Mouse (Mus musculus) CH12.LX (cell line): ENCODE data around the gene Adprh. TPM values are rescaled to one million over a fixed set of nuclear protein-coding genes. Genes with fewer than 3 reads are reported as not detected.

Experiments used
- DNase-seq: peaks from one replicate; pipeline ENCODE4 v3.0.0-alpha.2; 2013; ENCODE audit errors: extremely low read depth
- H3K27ac ChIP-seq: 2 replicates; pipeline ENCODE4 v1.5.1; 2012; ENCODE audit warnings: low read depth, mild to moderate bottlenecking, control low read depth, moderate library complexity; ENCODE audit not compliant: insufficient read depth
- H3K27me3 ChIP-seq: replicated peaks from 2 replicates; pipeline ENCODE3; 2012; ENCODE audit warnings: inconsistent platforms
- H3K36me3 ChIP-seq, 2 experiments: replicated peaks in 1 of 2; 2 replicates each; pipeline versions ENCODE3 to v1.6.1; 2012; ENCODE audit warnings: inconsistent platforms in 1 of 2, low read length in 1 of 2, mild to moderate bottlenecking in 1 of 2, mixed read lengths in 1 of 2, moderate library complexity in 1 of 2; ENCODE audit not compliant: control insufficient read depth in 1 of 2, insufficient read depth in 1 of 2
- H3K4me1 ChIP-seq, 2 experiments: 2 replicates each; pipeline ENCODE4 v1.6.1; 2012; ENCODE audit warnings: inconsistent platforms in 1 of 2, moderate library complexity in 1 of 2; ENCODE audit not compliant: insufficient read depth in 2 of 2, control insufficient read depth in 1 of 2
- H3K4me2 ChIP-seq: 2 replicates; pipeline ENCODE4 v1.6.1; 2012; ENCODE audit warnings: low read depth, mild to moderate bottlenecking, control low read depth; ENCODE audit not compliant: poor library complexity, insufficient read depth, severe bottlenecking
- H3K4me3 ChIP-seq, 3 experiments: fragments of 150-350 bp in 1 of 3; sonication (generic) in 1 of 3; replicated peaks in 1 of 3; 2 replicates each; pipeline versions ENCODE3 to v1.5.1; 2011 to 2012; ENCODE audit warnings: low read depth in 2 of 3, low read length in 2 of 3, mild to moderate bottlenecking in 2 of 3, moderate library complexity in 2 of 3, control low read depth in 1 of 3, improper control_type of control experiment in 1 of 3, inconsistent platforms in 1 of 3, mixed read lengths in 1 of 3; ENCODE audit not compliant: poor library complexity in 1 of 3
- H3K79me2 ChIP-seq: replicated peaks from 2 replicates; pipeline ENCODE4 v1.6.1; 2012; ENCODE audit warnings: mild to moderate bottlenecking, moderate library complexity; ENCODE audit not compliant: control insufficient read depth, poor library complexity, insufficient read depth, severe bottlenecking; ENCODE audit errors: extremely low read depth
- H3K9ac ChIP-seq: 2 replicates; pipeline ENCODE4 v1.6.1; 2012; ENCODE audit warnings: low read depth, mild to moderate bottlenecking, control low read depth, moderate library complexity; ENCODE audit not compliant: insufficient read depth
- H3K9me3 ChIP-seq: replicated peaks from 2 replicates; pipeline ENCODE3; 2012; ENCODE audit warnings: low read length, inconsistent platforms, mixed read lengths
- BHLHE40 ChIP-seq: IDR thresholded peaks from 2 replicates; pipeline ENCODE4 v1.6.1; 2011; ENCODE audit warnings: mild to moderate bottlenecking, low read depth, low read length, improper control_type of control experiment
- CHD1 ChIP-seq: IDR thresholded peaks from 2 replicates; pipeline ENCODE4 v1.6.1; 2012; ENCODE audit warnings: low read depth, low read length, improper control_type of control experiment, inconsistent platforms
- CHD2 ChIP-seq: IDR thresholded peaks from 2 replicates; pipeline ENCODE4 v1.6.1; 2011; ENCODE audit warnings: low read length, improper control_type of control experiment
- CTCF ChIP-seq, 2 experiments: IDR thresholded peaks in 1 of 2; conservative IDR thresholded peaks in 1 of 2; 2 replicates each; pipeline ENCODE4 v1.5.1; 2011 to 2012; ENCODE audit warnings: low read depth in 2 of 2, low read length in 2 of 2, improper control_type of control experiment in 1 of 2, inconsistent platforms in 1 of 2, mild to moderate bottlenecking in 1 of 2, moderate library complexity in 1 of 2
- E2F4 ChIP-seq: IDR thresholded peaks from 2 replicates; pipeline ENCODE4 v1.6.1; 2011; ENCODE audit warnings: low read depth, low read length, improper control_type of control experiment; ENCODE audit not compliant: insufficient replicate concordance
- ELF1 ChIP-seq: IDR thresholded peaks from 2 replicates; pipeline ENCODE4 v1.6.1; 2014; ENCODE audit warnings: low read depth, mild to moderate bottlenecking, inconsistent platforms, low read length, improper control_type of control experiment
- EP300 ChIP-seq: IDR thresholded peaks from 2 replicates; pipeline ENCODE4 v1.6.1; 2011; ENCODE audit warnings: low read length, improper control_type of control experiment
- ETS1 ChIP-seq: conservative IDR thresholded peaks from 2 replicates; pipeline ENCODE4 v1.6.1; 2012; ENCODE audit warnings: low read depth, mild to moderate bottlenecking, inconsistent platforms, low read length, improper control_type of control experiment, moderate library complexity
- GABPA ChIP-seq: IDR thresholded peaks from 2 replicates; pipeline ENCODE4 v1.6.1; 2012; ENCODE audit warnings: low read depth, low read length, improper control_type of control experiment, inconsistent platforms; ENCODE audit not compliant: insufficient replicate concordance
- IRF4 ChIP-seq: IDR thresholded peaks from 2 replicates; pipeline ENCODE4 v1.6.1; 2014; ENCODE audit warnings: low read depth, mild to moderate bottlenecking, inconsistent platforms, low read length, improper control_type of control experiment
- JUN ChIP-seq: IDR thresholded peaks from 2 replicates; pipeline ENCODE4 v1.6.1; 2011; ENCODE audit warnings: low read depth, mild to moderate bottlenecking, low read length, improper control_type of control experiment, moderate library complexity; ENCODE audit not compliant: insufficient read depth
- JUND ChIP-seq: conservative IDR thresholded peaks from 2 replicates; pipeline ENCODE4 v1.6.1; 2011; ENCODE audit warnings: low read depth, low read length, improper control_type of control experiment
- KAT2A ChIP-seq: IDR thresholded peaks from 2 replicates; pipeline ENCODE4 v1.6.1; 2012; ENCODE audit warnings: low read length, improper control_type of control experiment, inconsistent platforms; ENCODE audit not compliant: insufficient replicate concordance
- MEF2A ChIP-seq: IDR thresholded peaks from 2 replicates; pipeline ENCODE4 v1.6.1; 2014; ENCODE audit warnings: low read depth, mild to moderate bottlenecking, inconsistent platforms, low read length, improper control_type of control experiment, borderline replicate concordance
- MXI1 ChIP-seq: IDR thresholded peaks from 2 replicates; pipeline ENCODE4 v1.6.1; 2011; ENCODE audit warnings: mild to moderate bottlenecking, low read depth, low read length, improper control_type of control experiment
- MYC ChIP-seq: IDR thresholded peaks from 2 replicates; pipeline ENCODE4 v1.6.1; 2011; ENCODE audit warnings: low read depth, mild to moderate bottlenecking, improper control_type of control experiment, low read length
- NELFE ChIP-seq: IDR thresholded peaks from 2 replicates; pipeline ENCODE4 v1.6.1; 2011; ENCODE audit warnings: low read depth, low read length, improper control_type of control experiment
- NRF1 ChIP-seq: IDR thresholded peaks from 2 replicates; pipeline ENCODE4 v1.6.1; 2014; ENCODE audit warnings: low read depth, mild to moderate bottlenecking, inconsistent platforms, low read length, improper control_type of control experiment, moderate library complexity
- PAX5 ChIP-seq: IDR thresholded peaks from 2 replicates; pipeline ENCODE4 v1.6.1; 2012; ENCODE audit warnings: low read length, inconsistent platforms, mixed read lengths
- POLR2A ChIP-seq: IDR thresholded peaks from 2 replicates; pipeline ENCODE4 v1.6.1; 2011; ENCODE audit warnings: low read depth, mild to moderate bottlenecking, improper control_type of control experiment, low read length
- POLR2AphosphoS2 ChIP-seq: IDR thresholded peaks from 2 replicates; pipeline ENCODE4 v1.6.1; 2011; ENCODE audit warnings: low read depth, low read length, improper control_type of control experiment
- RAD21 ChIP-seq: IDR thresholded peaks from 2 replicates; pipeline ENCODE4 v1.6.1; 2011; ENCODE audit warnings: low read depth, mild to moderate bottlenecking, low read length, improper control_type of control experiment, moderate library complexity
- RCOR1 ChIP-seq: conservative IDR thresholded peaks from 2 replicates; pipeline ENCODE4 v1.6.1; 2012; ENCODE audit warnings: low read depth, mild to moderate bottlenecking, inconsistent platforms, low read length, improper control_type of control experiment
- SMC3 ChIP-seq: IDR thresholded peaks from 2 replicates; pipeline ENCODE4 v1.6.1; 2011; ENCODE audit warnings: low read depth, low read length, improper control_type of control experiment
- TBP ChIP-seq: conservative IDR thresholded peaks from 2 replicates; pipeline ENCODE4 v1.6.1; 2011; ENCODE audit warnings: low read depth, low read length, improper control_type of control experiment
- TCF12 ChIP-seq: IDR thresholded peaks from 2 replicates; pipeline ENCODE4 v1.6.1; 2014; ENCODE audit warnings: low read depth, mild to moderate bottlenecking, inconsistent platforms, low read length, improper control_type of control experiment
- UBTF ChIP-seq: IDR thresholded peaks from 2 replicates; pipeline ENCODE4 v1.6.1; 2012; ENCODE audit warnings: low read depth, mild to moderate bottlenecking, inconsistent platforms, low read length, improper control_type of control experiment, moderate library complexity
- USF2 ChIP-seq: conservative IDR thresholded peaks from 2 replicates; pipeline ENCODE4 v1.6.1; 2011; ENCODE audit warnings: low read depth, low read length, improper control_type of control experiment
- ZMIZ1 ChIP-seq: IDR thresholded peaks from 2 replicates; pipeline ENCODE4 v1.6.1; 2012; ENCODE audit warnings: low read depth, mild to moderate bottlenecking, inconsistent platforms, low read length, improper control_type of control experiment
- ZNF384 ChIP-seq: IDR thresholded peaks from 2 replicates; pipeline ENCODE4 v1.6.1; 2012; ENCODE audit warnings: low read depth, low read length, improper control_type of control experiment, inconsistent platforms
- dilution Hi-C: fragments of 300-500 bp; cut with MboI; formaldehyde crosslinking; loops from 2 replicates; pipeline ENCODE4 v1.14.3; 2020; ENCODE audit warnings: low sequenced_read_pairs; ENCODE audit not compliant: extremely low pct_unique_long_range_greater_than_20kb, extremely low pct_ligation_motif_present
- in situ Hi-C: fragments of 300-500 bp; cut with MboI; formaldehyde crosslinking; loops from 3 replicates; pipeline ENCODE4 v1.14.3; 2019; ENCODE audit warnings: low sequenced_read_pairs, low pct_ligation_motif_present, low pct_unique_long_range_greater_than_20kb, mixed read lengths
- polyA plus RNA-seq: library from polyadenylated mRNA; unstranded; fragments of >175 nt; gene quantifications from 2 replicates; pipeline ENCODE4 v1.2.1, GENCODE M21; 2012; ENCODE audit warnings: low read depth; ENCODE audit not compliant: insufficient read length
- total RNA-seq, 2 experiments: library from RNA; depleted of rRNA; stranded (reverse); fragments of 300-350 nt in 1 of 2; fragments of >200 nt in 1 of 2; gene quantifications; 2 replicates each; pipeline ENCODE4 v1.2.3; 2012 to 2014

Gene Adprh
- total and polyA plus RNA-seq, 3 experiments: 45.3 to 82.9 (median 67.7) TPM

- no peak for DNase-seq
- dilution Hi-C loops: no loop called here
- no peaks in the 10 kb centered on the region for H3K27me3 ChIP-seq
- no peak for TF ChIP-seq CTCF (conservative IDR thresholded peaks at IDR 0.05 in 1 of 2, IDR thresholded peaks at IDR 0.05 in 1 of 2; ENCODE audit: low read depth in 2 of 2, low read length in 2 of 2)
- TF ChIP-seq GABPA: no peak
- TF ChIP-seq CHD2: no peak
- TF ChIP-seq USF2: no peak
- TF ChIP-seq ETS1: peak; percentile 19; the same call in 1 of the 2 replicates
- TF ChIP-seq RAD21: no peak
- TF ChIP-seq POLR2AphosphoS2: no peak
- TF ChIP-seq NELFE: no peak
- TF ChIP-seq BHLHE40: no peak
- no peak for TF ChIP-seq JUN
- TF ChIP-seq POLR2A: no peak
- TF ChIP-seq NRF1: peak; percentile 74
- TF ChIP-seq PAX5: no peak
- TF ChIP-seq MXI1: no peak
- TF ChIP-seq EP300: peak; percentile 54; the same call in 1 of the 2 replicates
- 0 out of 2 replicates have a peak, but pooled peaks have one; percentile 38 for TF ChIP-seq ELF1
- TF ChIP-seq MEF2A: no peak
- no peak for TF ChIP-seq KAT2A
- no peak for TF ChIP-seq TBP
- TF ChIP-seq IRF4: peak; percentile 15; the same call in 1 of the 2 replicates
- TF ChIP-seq, all 38 proteins: peak for 5
- H3K27ac ChIP-seq: peak overlapping the region; percentile 98
- peaks cover 51 to 85% of the 10 kb centered on the region in 2 experiments for H3K4me1 ChIP-seq
- no peak overlapping the region for H3K4me3 ChIP-seq
- H3K9ac ChIP-seq: peak overlapping the region; percentile 16; the same call in 1 of the 2 replicates
- in situ Hi-C loops: loop anchor here (5.0 kb wide), 1 partner anchor 44 kb away; the partner anchor contains the start of gene Adprh
- peak overlapping the region; percentile 91 for H3K4me2 ChIP-seq
- H3K36me3 ChIP-seq: peaks cover 0 to 2% of the 10 kb centered on the region in 2 experiments
- H3K9me3 ChIP-seq: no peaks in the 10 kb centered on the region
- peaks cover 5% of the 10 kb centered on the region; the same call in 1 of the 2 replicates for H3K79me2 ChIP-seq
These were observed 44.1 kb downstream of the Adprh start for GRCm38 (mm10) chr16:38408416-38408815.

- in situ Hi-C loops (loop anchor here (5.0 kb wide), 1 partner anchor 45 kb away; the partner anchor contains the start of gene Adprh), dilution Hi-C loops (no loop called here)
- peak overlapping the region; percentile 91 for H3K4me2 ChIP-seq
- H3K27ac ChIP-seq: peak overlapping the region; percentile 98
- peak overlapping the region; percentile 23 to 42 (median 27) for H3K4me3 ChIP-seq
- H3K9me3 ChIP-seq: no peaks in the 10 kb centered on the region
- H3K4me1 ChIP-seq: peaks cover 54 to 93% of the 10 kb centered on the region in 2 experiments
- peak; percentile 97 for DNase-seq
- peaks cover 5% of the 10 kb centered on the region; the same call in 1 of the 2 replicates for H3K79me2 ChIP-seq
- no peaks in the 10 kb centered on the region for H3K27me3 ChIP-seq
- peaks cover 0 to 2% of the 10 kb centered on the region in 2 experiments for H3K36me3 ChIP-seq
- peak overlapping the region; percentile 58; the same call in 1 of the 2 replicates for H3K9ac ChIP-seq
- TF ChIP-seq MXI1 (peak; percentile 71; the same call in 1 of the 2 replicates), TCF12 (peak; percentile 97), USF2 (peak; percentile 70), E2F4 (no peak), ZNF384 (no peak; the same call in 1 of the 2 replicates), SMC3 (peak; percentile 83), JUN (peak; percentile 75), MYC (peak; percentile 97), BHLHE40 (peak; percentile 95), ZMIZ1 (peak; percentile 46; the same call in 1 of the 2 replicates), RCOR1 (peak; percentile 83), JUND (peak; percentile 71; the same call in 1 of the 2 replicates), ETS1 (peak; percentile 98), GABPA (no peak), KAT2A (no peak), IRF4 (peak; percentile 92), UBTF (no peak), CHD1 (peak; percentile 86; the same call in 1 of the 2 replicates), CTCF (conservative IDR thresholded peaks at IDR 0.05 in 1 of 2, IDR thresholded peaks at IDR 0.05 in 1 of 2; ENCODE audit: low read depth in 2 of 2, low read length in 2 of 2) (peak in 1 of 2 experiments; percentile 67; a peak in 2 of 4 replicates), TBP (peak; percentile 58; the same call in 1 of the 2 replicates), PAX5 (no peak)
These were observed 44.9 kb downstream of the Adprh start for GRCm38 (mm10) chr16:38407584-38407983.
